Mouse (Mus musculus) cerebellum, postnatal 14 days (tissue): ENCODE data around the gene Atrip.

Experiments
- DNase-seq, 2 experiments: peaks; one replicate each; pipeline ENCODE4 v3.0.0; 2021; ENCODE audit warnings: mixed read lengths in 2 of 2

Atrip gene

GRCm38 (mm10) chr9:109073661-109074573, at the start of gene Atrip:
Gene Atrip (minus strand): TSS chr9:109074124.
- DNase-seq, result peak; percentile 94 to 96

- DNase-seq, result peak in 1 of 2 experiments; percentile 37
Measured at GRCm38 (mm10) chr9:109123266-109123665, 49.3 kb upstream of the Atrip start.

- DNase-seq, result peak; percentile 54 to 61
Measured at GRCm38 (mm10) chr9:109122553-109123085, 48.7 kb upstream of the Atrip start.

- no peak for DNase-seq
Measured at GRCm38 (mm10) chr9:109120956-109121355, 47.0 kb upstream of the Atrip start.

GRCm38 (mm10) chr9:109119571-109119970, 45.6 kb upstream of the Atrip start:
- no peak for DNase-seq

GRCm38 (mm10) chr9:109118106-109118505, 44.2 kb upstream of the Atrip start:
- DNase-seq, result no peak

GRCm38 (mm10) chr9:109116205-109116604, 42.3 kb upstream of the Atrip start:
- no peak for DNase-seq

- DNase-seq, result no peak
Measured at GRCm38 (mm10) chr9:109114871-109115270, 40.9 kb upstream of the Atrip start.

- no peak for DNase-seq
Measured at GRCm38 (mm10) chr9:109114276-109114675, 40.4 kb upstream of the Atrip start.

GRCm38 (mm10) chr9:109113331-109113730, 39.4 kb upstream of the Atrip start:
- DNase-seq, result no peak

GRCm38 (mm10) chr9:109111591-109111990, 37.7 kb upstream of the Atrip start:
- no peak for DNase-seq

- DNase-seq, result no peak
Measured at GRCm38 (mm10) chr9:109111101-109111500, 37.2 kb upstream of the Atrip start.

GRCm38 (mm10) chr9:109110240-109110639, 36.3 kb upstream of the Atrip start:
- DNase-seq, result no peak

GRCm38 (mm10) chr9:109107341-109107740, 33.4 kb upstream of the Atrip start:
- no peak for DNase-seq

- DNase-seq, result no peak
Measured at GRCm38 (mm10) chr9:109105648-109106047, 31.7 kb upstream of the Atrip start.

GRCm38 (mm10) chr9:109105011-109105410, 31.1 kb upstream of the Atrip start:
- DNase-seq, result peak in 1 of 2 experiments; percentile 46

GRCm38 (mm10) chr9:109104083-109104482, 30.2 kb upstream of the Atrip start:
- DNase-seq, result no peak

GRCm38 (mm10) chr9:109103250-109103649, 29.3 kb upstream of the Atrip start:
- no peak for DNase-seq

- no peak for DNase-seq
Measured at GRCm38 (mm10) chr9:109102541-109102940, 28.6 kb upstream of the Atrip start.

- no peak for DNase-seq
Measured at GRCm38 (mm10) chr9:109101933-109102445, 28.1 kb upstream of the Atrip start.

GRCm38 (mm10) chr9:109100307-109100928, 26.5 kb upstream of the Atrip start:
- DNase-seq, result no peak

- DNase-seq, result peak in 1 of 2 experiments; percentile 44
Measured at GRCm38 (mm10) chr9:109098969-109099368, 25.0 kb upstream of the Atrip start.

- DNase-seq, result no peak
Measured at GRCm38 (mm10) chr9:109098366-109098765, 24.4 kb upstream of the Atrip start.
